7 mouse cellular contexts compared by ENCODE assay signal in genomic region chr10:94087367-94088077, GRCm38 (mm10). TPM values are rescaled to one million over a fixed set of nuclear protein-coding genes. Genes with fewer than 3 reads are reported as not detected.
DNase-seq lines count a peak whose midpoint lies in the region; ATAC-seq and TF ChIP-seq lines count a peak whose summit lies in the region.

No protein-coding gene starts in this region.

- peak; percentile 75 for ATAC-seq in forebrain, embryonic 16.5 days
- ATAC-seq in erythroblast, adult 5-6 weeks (replicated peaks; ENCODE audit: low FRiP score, poor library complexity, severe bottlenecking): no peak

- TF ChIP-seq POLR2A in small intestine, adult 2 months (IDR thresholded peaks at IDR 0.05; ENCODE audit: low read depth, low read length): no peak

- H3K4me3 ChIP-seq in forebrain, embryonic 16.5 days (replicated peaks; ENCODE audit: low read length): no peak overlapping the region
- no peak overlapping the region for H3K4me3 ChIP-seq in small intestine, adult 2 months (ENCODE audit: low read depth, low read length)

- no peak overlapping the region for H3K9ac ChIP-seq in forebrain, embryonic 16.5 days (replicated peaks; ENCODE audit: low read depth, low read length)

- no peak for TF ChIP-seq CTCF in small intestine, adult 2 months (IDR thresholded peaks at IDR 0.05; ENCODE audit: extremely low read depth, insufficient read length, insufficient replicate concordance, low read depth, low read length)

- 0 out of 2 replicates have a peak overlapping the region, but pooled peaks have one; percentile 33 for H3K27ac ChIP-seq in forebrain, embryonic 16.5 days (ENCODE audit: low read length)
- H3K27ac ChIP-seq in small intestine, adult 2 months (ENCODE audit: insufficient read depth, low read depth, low read length): 0 out of 2 replicates have a peak overlapping the region, but pooled peaks have one; percentile 4

- H3K4me2 ChIP-seq in forebrain, embryonic 16.5 days (ENCODE audit: low read length): peak overlapping the region; percentile 25; the same call in 1 of the 2 replicates

- H3K27me3 ChIP-seq in forebrain, embryonic 16.5 days (replicated peaks; ENCODE audit: control insufficient read depth, insufficient read depth, low read length): no peaks in the 10 kb centered on the region
- no peaks in the 10 kb centered on the region for H3K27me3 ChIP-seq in small intestine, adult 2 months (ENCODE audit: control insufficient read depth, insufficient read depth, low read length)

- H3K36me3 ChIP-seq in forebrain, embryonic 16.5 days (ENCODE audit: control insufficient read depth, insufficient read depth): no peaks in the 10 kb centered on the region
- H3K36me3 ChIP-seq in small intestine, adult 2 months (ENCODE audit: control insufficient read depth, insufficient read depth, low read length): peaks cover 6% of the 10 kb centered on the region

- DNase-seq in CD4-positive, CD25-positive, alpha-beta regulatory T cell, adult 2 months (ENCODE audit: low read depth, low spot score): peak; percentile 83
- DNase-seq in ES-CJ7 (ENCODE audit: low read depth, low spot score): peak; percentile 37
- peak; percentile 7 to 26 for DNase-seq in layer of hippocampus, adult 18-20 months (ENCODE audit: low spot score in 2 of 2)
- no peak for DNase-seq in heart, adult 11 months

- 42% methylated on average over 8 of the region's 11 CpGs for WGBS in forebrain, embryonic 16.5 days
- 52% methylated on average over 8 of the region's 11 CpGs for WGBS in small intestine, adult 2 months

- peaks cover 4% of the 10 kb centered on the region; the same call in 1 of the 2 replicates for H3K4me1 ChIP-seq in forebrain, embryonic 16.5 days (replicated peaks; ENCODE audit: control insufficient read depth, insufficient read depth, low read length)
- H3K4me1 ChIP-seq in small intestine, adult 2 months (ENCODE audit: control insufficient read depth, insufficient read depth, insufficient read length, low read length): peaks cover 8% of the 10 kb centered on the region; the same call in 1 of the 2 replicates

- H3K9me3 ChIP-seq in forebrain, embryonic 16.5 days (ENCODE audit: control insufficient read depth, low read length): peaks cover 2% of the 10 kb centered on the region; the same call in 1 of the 2 replicates

RNA-seq across cellular contexts. Expression of gene Fgd6, which starts 51.7 kb away (rescaled TPM):
- polyA plus RNA-seq in forebrain, embryonic 16.5 days (2015; fragmentation: Nextera tagmentation; extraction: Ambion mirVana): 1.6 and 1.8 TPM in 2 replicates
- 1 to 10 TPM; 9.8 to 9.9 TPM for total RNA-seq in layer of hippocampus, adult 18-20 months (2021)
- 2.2 and 3.7 TPM in 2 replicates for polyA plus RNA-seq in small intestine, adult 2 months (2012; rRNA removed)
- total RNA-seq in erythroblast, adult 5-6 weeks (2015; ENCODE audit: low replicate concordance): 7.5 and 9.2 TPM in 2 replicates
- 8.8 and 9.1 TPM in 2 replicates for total RNA-seq in erythroblast, adult 5-6 weeks (2017; ENCODE audit: low replicate concordance)

RNA-seq across cellular contexts. Expression of gene Vezt, which starts 51.9 kb away (rescaled TPM):
- polyA plus RNA-seq in forebrain, embryonic 16.5 days (2015; fragmentation: Nextera tagmentation; extraction: Ambion mirVana): 67.1 and 71.4 TPM in 2 replicates
- 10 to 100 TPM; 58.2 to 62.3 TPM for total RNA-seq in layer of hippocampus, adult 18-20 months (2021)
- polyA plus RNA-seq in small intestine, adult 2 months (2012; rRNA removed): 3.2 and 5.5 TPM in 2 replicates
- 12.3 and 25.6 TPM in 2 replicates for total RNA-seq in erythroblast, adult 5-6 weeks (2015; ENCODE audit: low replicate concordance)
- 19.5 and 20.9 TPM in 2 replicates for total RNA-seq in erythroblast, adult 5-6 weeks (2017; ENCODE audit: low replicate concordance)
